Mouse (Mus musculus): ENCODE data around the gene Rgs7. TPM values are rescaled to one million over a fixed set of nuclear protein-coding genes. Genes with fewer than 3 reads are reported as not detected.

Gene Rgs7
- total RNA-seq, 2 experiments from 2014 or later, result not detected

GRCm38 (mm10) chr1:175039567-175039966 lies 452.7 kb downstream of the Rgs7 start:
- no peak for ATAC-seq (ENCODE audit: poor library complexity, severe bottlenecking)

GRCm38 (mm10) chr1:175035461-175035860 lies 456.8 kb downstream of the Rgs7 start:
- ATAC-seq (ENCODE audit: poor library complexity, severe bottlenecking), result no peak

DNA sequence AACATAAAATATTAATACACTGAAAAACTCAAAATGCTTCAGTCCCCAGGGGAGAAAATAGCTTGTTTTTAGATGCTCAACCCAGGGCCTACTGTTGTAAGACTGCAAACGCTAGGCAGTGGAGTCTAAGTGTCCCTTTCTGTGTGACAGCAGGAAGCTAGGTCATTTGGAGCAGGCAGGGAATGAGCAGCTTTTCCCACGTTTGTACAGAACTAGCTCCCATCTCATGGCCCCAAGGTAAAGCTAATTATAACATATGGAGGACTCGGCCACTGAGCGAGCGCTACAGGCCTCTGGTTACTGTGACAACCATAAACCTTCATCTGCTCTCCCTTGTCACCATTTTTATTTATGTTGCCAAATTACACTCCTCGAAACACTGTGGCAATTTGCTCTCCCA lies 460.3 kb downstream of the Rgs7 start:
- ATAC-seq (ENCODE audit: poor library complexity, severe bottlenecking), result no peak

- no peak for ATAC-seq (ENCODE audit: poor library complexity, severe bottlenecking)
These were observed 463.5 kb downstream of the Rgs7 start for GRCm38 (mm10) chr1:175028716-175029204.

- ATAC-seq (ENCODE audit: poor library complexity, severe bottlenecking), result no peak
These were observed 464.0 kb downstream of the Rgs7 start for GRCm38 (mm10) chr1:175028267-175028666.

GRCm38 (mm10) chr1:175025781-175026309 lies 466.5 kb downstream of the Rgs7 start:
- no peak for ATAC-seq (ENCODE audit: poor library complexity, severe bottlenecking)

GRCm38 (mm10) chr1:175024136-175024535 lies 468.2 kb downstream of the Rgs7 start:
- ATAC-seq (ENCODE audit: poor library complexity, severe bottlenecking), result no peak

Other genes with a start within 250 kb of the Rgs7 start
- gene Kmo, start 127.9 kb upstream of the Rgs7 start, total RNA-seq (2015), result 15.3 and 15.9 TPM in 2 replicates
- gene Kmo, start 127.9 kb upstream of the Rgs7 start, total RNA-seq (2017), result 27.6 and 34.5 TPM in 2 replicates
- 85.8 and 106 TPM in 2 replicates for gene Fh1, start 133.1 kb upstream of the Rgs7 start, total RNA-seq (2015)
- 65.9 and 70.7 TPM in 2 replicates for gene Fh1, start 133.1 kb upstream of the Rgs7 start, total RNA-seq (2017)
- 1.5 and 1.9 TPM in 2 replicates for gene Opn3, start 200.3 kb upstream of the Rgs7 start, total RNA-seq (2015)
- 0.37 and 1.7 TPM in 2 replicates for gene Opn3, start 200.3 kb upstream of the Rgs7 start, total RNA-seq (2017)
- 14.2 and 17.0 TPM in 2 replicates for gene Chml, start 200.4 kb upstream of the Rgs7 start, total RNA-seq (2015)
- gene Chml, start 200.4 kb upstream of the Rgs7 start, total RNA-seq (2017), result 28.4 and 38.1 TPM in 2 replicates
- not detected in 2 replicates for gene Wdr64, start 206.1 kb upstream of the Rgs7 start, total RNA-seq (2015)
- not detected in 2 replicates for gene Wdr64, start 206.1 kb upstream of the Rgs7 start, total RNA-seq (2017)